Comparison of ENCODE assay signal across 18 mouse cellular contexts in genomic region chr19:36451731-36452130, GRCm38 (mm10).
DNase-seq lines count a peak whose midpoint lies in the region; ATAC-seq lines count a peak whose summit lies in the region.
"Had no signal": no experiment of that assay in that cellular context is flagged by ENCODE, and none has a peak within 500 bp of the region (broad histone marks: within the 10 kb centered on the region; RNA-seq: fewer than 3 reads in every experiment).

No protein-coding gene starts in this region.

- peaks cover 52% of the 10 kb centered on the region for H3K36me3 ChIP-seq in megakaryocyte, embryonic 14.5 days (replicated peaks; ENCODE audit: low read length)
- H3K36me3 ChIP-seq: midbrain, embryonic 12.5 days; neural tube, embryonic 13.5 days had no signal

- H3K4me1 ChIP-seq in megakaryocyte, embryonic 14.5 days = peaks cover 21% of the 10 kb centered on the region
- H3K4me1 ChIP-seq: midbrain, embryonic 12.5 days; neural tube, embryonic 13.5 days had no signal

- ATAC-seq in megakaryocyte, adult 5-6 weeks (ENCODE audit: poor library complexity, severe bottlenecking) = no peak
- ATAC-seq in megakaryocyte progenitor cell, adult 5-6 weeks (replicated peaks; ENCODE audit: poor library complexity) = peak; percentile 35
- ATAC-seq: forebrain, postnatal 0 days; hindbrain, postnatal 0 days; Patski had no signal

- no peaks in the 10 kb centered on the region for H3K9me3 ChIP-seq in megakaryocyte, embryonic 14.5 days
- H3K9me3 ChIP-seq: midbrain, embryonic 12.5 days; neural tube, embryonic 13.5 days had no signal

- peak overlapping the region; percentile 39 for H3K4me3 ChIP-seq in megakaryocyte, embryonic 14.5 days (replicated peaks)
- H3K4me3 ChIP-seq: midbrain, embryonic 12.5 days; neural tube, embryonic 13.5 days had no signal

- no peaks in the 10 kb centered on the region for H3K27me3 ChIP-seq in megakaryocyte, embryonic 14.5 days (replicated peaks)
- H3K27me3 ChIP-seq: midbrain, embryonic 12.5 days; neural tube, embryonic 13.5 days; Patski had no signal

- peak; percentile 19 for DNase-seq in adrenal gland, postnatal 14 days
- DNase-seq in adrenal gland, adult 18-20 months (ENCODE audit: low spot score in 2 of 2) = no peak
- peak; percentile 16 for DNase-seq in liver
- no peak for DNase-seq in embryo, embryonic 9.5 days (ENCODE audit: extremely low spot score)
- no peak for DNase-seq in layer of hippocampus, adult 9-11 months
- DNase-seq: cerebellum, postnatal 25 days; forebrain, postnatal 0 days; heart, adult 18-20 months; kidney, adult 11 months; right cerebral cortex, postnatal 25 days; thymus, postnatal 25 days had no signal

Comparison
In these comparisons a context has a peak if more than half of its experiments do, and no peak if none do; other contexts are left out.
1. DNase-seq: peak in adrenal gland, postnatal 14 days (single experiment) and liver (single experiment); none in adrenal gland, adult 18-20 months (0 of 2), embryo, embryonic 9.5 days (single experiment) and layer of hippocampus, adult 9-11 months (single experiment).